17 mouse cellular contexts compared by ENCODE assay signal in genomic region chr15:96802729-96803053, GRCm38 (mm10).
DNase-seq lines count a peak whose midpoint lies in the region; ATAC-seq and TF ChIP-seq lines count a peak whose summit lies in the region.
"Had no signal": no experiment of that assay in that cellular context is flagged by ENCODE, and none has a peak within 500 bp of the region (broad histone marks: within the 10 kb centered on the region; RNA-seq: fewer than 3 reads in every experiment).

No protein-coding gene starts in this region.

- TF ChIP-seq CTCF in heart, postnatal 0 days (IDR thresholded peaks at IDR 0.05; ENCODE audit: low read depth) = no peak

- TF ChIP-seq EP300 in heart, postnatal 0 days (IDR thresholded peaks at IDR 0.05; ENCODE audit: low read depth) = no peak

- DNase-seq in heart, postnatal 0 days (ENCODE audit: low spot score) = no peak
- DNase-seq in heart, adult 9 months (ENCODE audit: low spot score in 2 of 2) = no peak
- DNase-seq in intestine, embryonic 14.5 days (ENCODE audit: low spot score) = no peak
- no peak for DNase-seq in right cerebral cortex, adult 18-20 months
- DNase-seq in cerebellum, postnatal 36 days = no peak
- DNase-seq: cerebellum, adult 18-20 months; heart, postnatal 10 days; kidney, adult 2 months; kidney, postnatal 36 days; layer of hippocampus, adult 9-11 months; thymus, adult 2 months had no signal

- H3K36me3 ChIP-seq in heart, postnatal 0 days (replicated peaks; ENCODE audit: control insufficient read depth, insufficient read depth, low read length) = no peaks in the 10 kb centered on the region
- H3K36me3 ChIP-seq in intestine, embryonic 14.5 days (ENCODE audit: control insufficient read depth, insufficient read depth, low read length) = no peaks in the 10 kb centered on the region
- no peaks in the 10 kb centered on the region for H3K36me3 ChIP-seq in liver, embryonic 12.5 days
- H3K36me3 ChIP-seq in stomach, embryonic 15.5 days = no peaks in the 10 kb centered on the region
- H3K36me3 ChIP-seq: limb, embryonic 12.5 days; midbrain, embryonic 12.5 days had no signal

- peak overlapping the region; percentile 49; the same call in 1 of the 2 replicates for H3K27ac ChIP-seq in heart, postnatal 0 days (ENCODE audit: low read depth)
- peak overlapping the region; percentile 71 for H3K27ac ChIP-seq in intestine, embryonic 14.5 days (ENCODE audit: low read depth)
- H3K27ac ChIP-seq in liver, embryonic 12.5 days = peak overlapping the region; percentile 65
- H3K27ac ChIP-seq in stomach, embryonic 15.5 days = peak overlapping the region; percentile 77
- H3K27ac ChIP-seq: hindbrain, embryonic 14.5 days; limb, embryonic 12.5 days; midbrain, embryonic 12.5 days had no signal

- H3K4me2 ChIP-seq in heart, postnatal 0 days (ENCODE audit: low read depth, low read length) = no peak overlapping the region
- no peak overlapping the region for H3K4me2 ChIP-seq in intestine, embryonic 14.5 days (ENCODE audit: low read length)
- no peak overlapping the region for H3K4me2 ChIP-seq in liver, embryonic 12.5 days
- H3K4me2 ChIP-seq in stomach, embryonic 15.5 days = no peak overlapping the region
- H3K4me2 ChIP-seq: hindbrain, embryonic 14.5 days; limb, embryonic 12.5 days; midbrain, embryonic 12.5 days had no signal

- H3K27me3 ChIP-seq in heart, postnatal 0 days (ENCODE audit: control insufficient read depth, insufficient read depth, low read length) = no peaks in the 10 kb centered on the region
- H3K27me3 ChIP-seq in intestine, embryonic 14.5 days (replicated peaks; ENCODE audit: control insufficient read depth, insufficient read depth, low read length) = no peaks in the 10 kb centered on the region
- no peaks in the 10 kb centered on the region for H3K27me3 ChIP-seq in liver, embryonic 12.5 days (replicated peaks)
- H3K27me3 ChIP-seq in stomach, embryonic 15.5 days (replicated peaks) = no peaks in the 10 kb centered on the region
- H3K27me3 ChIP-seq: limb, embryonic 12.5 days; midbrain, embryonic 12.5 days had no signal

- no peak overlapping the region for H3K9ac ChIP-seq in heart, postnatal 0 days (replicated peaks; ENCODE audit: low read depth, low read length)
- H3K9ac ChIP-seq in intestine, embryonic 14.5 days (ENCODE audit: low read length) = no peak overlapping the region
- H3K9ac ChIP-seq in liver, embryonic 12.5 days = no peak overlapping the region
- no peak overlapping the region for H3K9ac ChIP-seq in stomach, embryonic 15.5 days
- H3K9ac ChIP-seq: hindbrain, embryonic 14.5 days; limb, embryonic 12.5 days; midbrain, embryonic 12.5 days had no signal

- no peak for ATAC-seq in heart, postnatal 0 days (ENCODE audit: insufficient read depth, low read depth)
- no peak for ATAC-seq in intestine, embryonic 14.5 days (replicated peaks; ENCODE audit: low FRiP score, low TSS enrichment, low read depth)
- no peak for ATAC-seq in liver, embryonic 12.5 days
- ATAC-seq in stomach, embryonic 15.5 days (ENCODE audit: insufficient read depth, low FRiP score, low read depth) = 0 out of 2 replicates have a peak, but pooled peaks have one; percentile 18
- ATAC-seq: forebrain, embryonic 16.5 days had no signal

- 0 out of 2 replicates have a peak, but pooled peaks cover 9% of the 10 kb centered on the region for H3K4me1 ChIP-seq in heart, postnatal 0 days (ENCODE audit: control insufficient read depth, insufficient read depth)
- peaks cover 12% of the 10 kb centered on the region for H3K4me1 ChIP-seq in intestine, embryonic 14.5 days (replicated peaks; ENCODE audit: control insufficient read depth, insufficient read depth, low read length)
- H3K4me1 ChIP-seq in liver, embryonic 12.5 days = peaks cover 16% of the 10 kb centered on the region
- 0 out of 2 replicates have a peak, but pooled peaks cover 10% of the 10 kb centered on the region for H3K4me1 ChIP-seq in stomach, embryonic 15.5 days
- H3K4me1 ChIP-seq: limb, embryonic 12.5 days; midbrain, embryonic 12.5 days had no signal

- WGBS in heart, postnatal 0 days = 39% methylated on average over 1 of the region's 1 CpGs
- WGBS in intestine, embryonic 14.5 days = 37% methylated on average over 1 of the region's 1 CpGs
- 30% methylated on average over 1 of the region's 1 CpGs for WGBS in liver, embryonic 12.5 days (ENCODE audit: insufficient replicate concordance)
- 26% methylated on average over 1 of the region's 1 CpGs for WGBS in stomach, embryonic 15.5 days

- H3K9me3 ChIP-seq in heart, postnatal 0 days (replicated peaks; ENCODE audit: control insufficient read depth, low read length) = no peaks in the 10 kb centered on the region
- H3K9me3 ChIP-seq in intestine, embryonic 14.5 days (ENCODE audit: control insufficient read depth, low read length) = no peaks in the 10 kb centered on the region
- H3K9me3 ChIP-seq in liver, embryonic 12.5 days (replicated peaks) = no peaks in the 10 kb centered on the region
- H3K9me3 ChIP-seq in stomach, embryonic 15.5 days = no peaks in the 10 kb centered on the region
- H3K9me3 ChIP-seq: limb, embryonic 12.5 days; midbrain, embryonic 12.5 days had no signal

- no peak overlapping the region for H3K4me3 ChIP-seq in heart, postnatal 0 days (ENCODE audit: low read depth, low read length)
- no peak overlapping the region for H3K4me3 ChIP-seq in intestine, embryonic 14.5 days (ENCODE audit: low read depth, low read length)
- H3K4me3 ChIP-seq in liver, embryonic 12.5 days = no peak overlapping the region
- no peak overlapping the region for H3K4me3 ChIP-seq in stomach, embryonic 15.5 days (replicated peaks)
- H3K4me3 ChIP-seq: limb, embryonic 12.5 days; midbrain, embryonic 12.5 days had no signal
